Mouse (Mus musculus): ENCODE data around the gene Slc11a1.

GRCm38 (mm10) chr1:74381588-74382021 lies 6.6 kb downstream of the Slc11a1 start:
- TF ChIP-seq CTCF (IDR thresholded peaks at IDR 0.05; ENCODE audit: low read depth, low read length) (no peak), GATA2 (IDR thresholded peaks at IDR 0.05; ENCODE audit: borderline replicate concordance, low read depth, low read length) (no peak)

Data from G1E (cell line).